Mouse (Mus musculus) kidney, adult 11 months (tissue): ENCODE data around the gene Mak.
"Not testable (repeated sequence)": the region's sequence is repeated elsewhere in the genome, so short reads cannot be mapped to it uniquely, and the experiment has no call there.

ENCODE experiments used
- DNase-seq: peaks from one replicate; pipeline ENCODE4 v3.0.0; 2022

The Mak gene

DNA sequence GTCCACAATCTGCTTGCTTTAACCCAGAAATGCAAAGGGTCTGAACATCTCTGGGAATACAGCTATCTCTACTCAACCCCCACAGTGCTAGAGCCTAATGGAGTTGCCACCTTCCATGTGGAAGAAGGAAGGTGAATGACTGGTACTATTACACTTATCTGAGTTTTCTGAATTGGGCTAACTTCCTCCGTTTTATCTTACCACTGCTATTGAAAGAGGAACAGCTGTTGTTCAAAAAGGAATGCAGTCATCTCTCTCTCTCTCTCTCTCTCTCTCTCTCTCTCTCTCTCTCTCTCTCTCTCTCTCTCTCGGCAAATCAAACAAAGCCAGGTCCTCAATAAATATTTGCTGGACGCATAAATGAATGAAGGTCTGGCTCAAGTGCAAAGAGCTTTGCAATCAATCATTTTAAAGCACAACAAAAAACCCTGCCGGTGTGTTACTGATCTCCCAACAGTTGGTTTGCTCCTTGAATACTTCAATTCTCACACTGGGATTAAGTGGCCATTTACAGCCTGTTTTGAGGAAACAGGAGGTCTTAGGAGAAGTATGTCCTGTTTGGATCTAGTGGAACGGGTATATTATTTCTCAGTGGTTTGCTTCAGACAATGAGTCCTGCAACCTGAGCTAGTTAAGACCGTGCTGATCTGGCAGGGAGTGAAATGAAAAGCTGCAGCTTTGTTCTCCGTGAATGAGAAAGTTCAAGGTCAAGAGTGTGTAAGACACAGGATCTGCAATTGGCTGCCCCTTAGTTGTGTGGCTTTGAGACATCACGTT, 84.8 kb downstream of the Mak start:
- no peak for DNase-seq

DNA sequence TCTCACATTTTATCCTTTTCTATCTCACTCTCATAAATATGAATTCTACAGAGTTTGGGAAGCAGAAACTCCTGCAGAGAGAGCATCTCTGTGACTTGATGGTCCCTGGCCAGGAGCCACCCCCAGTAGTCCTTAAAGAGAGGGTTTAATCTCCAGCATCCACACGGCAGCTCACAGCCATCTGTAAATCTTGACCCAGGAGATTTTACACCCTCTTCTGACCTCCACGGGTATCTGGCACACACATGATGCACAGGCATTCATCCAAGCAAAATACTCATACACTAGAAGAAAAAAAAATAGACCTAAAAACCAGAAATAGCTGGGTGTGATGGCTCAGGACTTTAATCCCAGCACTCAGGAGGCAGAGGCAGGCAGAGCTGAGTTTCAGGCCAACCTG, 91.1 kb downstream of the Mak start:
- no peak for DNase-seq

DNA sequence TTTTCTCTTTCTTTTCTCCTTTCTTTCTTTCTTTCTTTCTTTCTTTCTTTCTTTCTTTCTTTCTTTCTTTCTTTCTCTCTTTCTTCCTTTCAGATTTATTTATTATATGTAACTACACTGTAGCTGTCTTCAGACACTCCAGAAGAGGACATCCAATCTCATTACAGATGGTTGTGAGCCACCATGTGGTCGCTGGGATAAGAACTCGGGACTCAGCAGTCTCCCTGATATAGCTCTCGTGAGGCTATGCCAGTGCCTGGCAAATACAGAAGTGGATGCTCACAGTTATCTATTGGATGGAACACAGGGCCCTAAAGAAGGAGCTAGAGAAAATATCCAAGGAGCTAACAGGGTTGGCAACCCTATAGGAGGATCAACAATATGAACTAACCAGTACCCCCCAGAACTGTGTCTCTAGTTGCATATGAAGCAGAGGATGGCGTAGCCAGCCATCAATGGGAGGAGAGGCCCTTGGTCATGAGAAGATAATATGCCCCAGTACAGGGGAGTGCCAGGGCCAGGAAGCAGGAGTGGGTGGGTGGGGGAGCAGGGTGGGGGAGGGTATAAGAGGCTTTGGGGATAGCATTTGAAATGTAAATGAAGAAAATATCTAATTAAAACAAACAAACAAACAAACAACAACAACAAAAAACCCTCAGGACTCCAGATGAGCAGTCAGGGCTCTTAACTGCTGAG, 91.8 kb downstream of the Mak start:
- DNase-seq = not testable (repeated sequence)

- DNase-seq = no peak
Measured at GRCm38 (mm10) chr13:40986081-40986480, 93.4 kb downstream of the Mak start.

DNA sequence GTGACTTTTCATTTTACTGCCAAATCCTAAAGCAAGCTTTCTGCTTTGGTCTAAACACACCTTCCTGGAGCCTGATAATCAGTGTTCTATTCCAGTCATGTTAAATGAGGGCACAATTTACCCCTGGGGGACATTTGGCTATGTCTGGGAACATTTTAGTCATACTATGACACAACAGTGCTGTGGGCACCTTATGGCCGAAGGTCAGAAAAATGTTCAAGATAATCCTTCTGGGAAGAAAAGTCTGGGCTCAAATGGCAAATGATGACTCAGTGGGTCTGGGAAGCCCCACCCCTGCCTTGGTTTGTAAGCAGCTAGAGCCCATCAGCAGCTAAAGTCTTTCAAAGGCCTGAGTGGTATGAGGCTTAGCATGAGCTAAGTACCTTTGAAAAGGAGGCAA, 96.7 kb downstream of the Mak start:
- DNase-seq = no peak

DNA sequence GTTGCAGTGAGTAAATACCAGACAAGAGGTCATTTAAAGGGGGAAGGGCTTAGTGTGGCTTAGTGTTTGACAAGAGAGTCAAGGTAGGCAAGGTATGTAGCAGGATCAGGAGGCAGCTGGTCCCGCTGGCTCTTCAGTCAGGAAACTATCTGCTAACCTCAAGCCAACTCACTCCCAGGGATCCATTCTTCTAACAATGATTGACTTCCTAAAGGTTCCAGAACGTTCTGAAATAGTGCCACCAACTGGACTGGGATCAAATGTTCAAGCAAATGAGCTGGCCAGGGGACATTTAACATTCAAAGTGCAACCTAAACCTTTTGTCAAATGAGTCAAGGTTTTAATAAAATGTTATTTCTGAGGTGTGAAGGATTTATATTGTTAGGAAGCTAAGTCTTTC, 100.2 kb downstream of the Mak start:
- DNase-seq = peak; percentile 62

DNA sequence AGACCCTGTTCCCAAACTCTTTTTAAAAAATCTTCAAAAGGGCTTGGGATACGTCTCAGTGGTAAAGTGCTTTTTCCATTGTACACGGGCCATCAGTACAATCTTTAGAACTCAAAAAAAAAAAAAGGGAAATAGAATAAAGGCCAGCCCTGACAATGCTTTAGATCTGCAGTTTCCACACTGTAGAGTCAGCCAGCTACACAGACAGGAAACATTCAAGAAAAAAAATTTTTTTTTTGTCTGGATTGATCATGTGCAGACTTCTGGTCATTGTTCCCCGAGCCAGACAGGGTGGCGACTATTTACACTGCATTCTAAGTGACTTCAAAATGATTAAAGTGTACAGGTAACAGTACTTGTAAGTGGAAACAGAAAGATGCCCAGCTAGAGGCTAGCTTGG, 100.9 kb downstream of the Mak start:
- DNase-seq = peak; percentile 33

DNA sequence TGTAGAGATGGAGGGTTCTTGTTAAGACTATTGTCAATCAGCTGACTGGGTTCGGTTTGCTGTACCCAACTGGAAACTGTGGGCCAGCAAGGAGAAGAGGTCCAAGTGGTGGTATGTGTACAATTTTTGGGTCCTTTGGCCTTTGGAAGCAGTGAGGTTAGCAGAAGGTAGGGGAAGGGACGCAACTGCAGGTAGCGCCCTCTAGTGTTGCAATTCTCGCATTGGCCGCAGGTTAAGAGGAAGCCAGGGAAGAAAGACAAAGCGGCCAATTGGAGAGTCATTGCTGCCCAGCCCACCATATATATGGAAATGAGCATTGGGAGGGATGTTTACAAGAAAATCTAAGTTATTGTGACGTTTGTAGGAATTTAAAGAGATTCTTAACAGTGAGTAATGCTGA, 101.9 kb downstream of the Mak start:
- DNase-seq = peak; percentile 43
